Mouse (Mus musculus): ENCODE data around the gene 2410004P03Rik.

- TF ChIP-seq GATA1 (IDR thresholded peaks at IDR 0.05; ENCODE audit: low read length) (no peak), TAL1 (IDR thresholded peaks at IDR 0.05; ENCODE audit: low read length) (no peak)
Measured at GRCm38 (mm10) chr12:17055766-17056165, 44.2 kb upstream of the 2410004P03Rik start.
